ENCODE assay signal across 8 mouse cellular contexts in the genomic region with DNA sequence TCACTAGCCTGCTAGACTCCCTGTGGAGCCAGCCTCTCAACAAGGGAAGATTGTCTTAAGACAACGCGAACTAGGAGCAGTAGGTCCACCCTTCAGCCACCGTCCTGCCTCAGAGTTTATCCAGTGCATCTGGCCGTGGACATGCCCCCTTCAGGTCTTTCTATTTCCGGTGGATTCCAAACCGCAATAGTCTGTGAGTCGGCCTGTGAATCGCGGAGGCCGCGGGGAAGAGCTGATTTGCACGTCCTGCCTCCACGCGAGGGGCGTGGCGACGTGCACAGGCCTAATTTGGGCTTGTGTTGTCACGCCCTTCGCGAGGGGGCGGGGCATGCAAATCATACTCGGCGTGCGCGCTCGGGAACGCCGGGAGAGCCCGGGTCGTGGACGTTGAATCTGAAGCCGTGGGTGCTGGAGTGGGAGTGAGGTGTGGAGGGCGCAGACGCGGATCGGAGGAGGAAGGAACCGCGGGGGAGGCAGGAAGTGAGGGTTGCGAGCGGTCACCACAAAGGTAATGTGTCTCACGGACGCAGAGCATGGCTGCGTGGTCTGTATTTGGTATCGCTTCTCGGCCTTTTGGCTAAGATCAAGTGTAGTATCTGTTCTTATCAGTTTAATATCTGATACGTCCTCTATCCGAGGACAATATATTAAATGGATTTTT. TPM values are rescaled to one million over a fixed set of nuclear protein-coding genes. Genes with fewer than 3 reads are reported as not detected.
DNase-seq lines count a peak whose midpoint lies in the region; ATAC-seq lines count a peak whose summit lies in the region.

No protein-coding gene starts in this region.

- WGBS in hindbrain, embryonic 11.5 days: under 1% methylated on average over 45 of the region's 47 CpGs

- no peaks in the 10 kb centered on the region for H3K27me3 ChIP-seq in hindbrain, embryonic 11.5 days (ENCODE audit: control insufficient read depth, insufficient read depth, low read length)

- H3K9ac ChIP-seq in hindbrain, embryonic 11.5 days (ENCODE audit: low read depth, low read length): peak overlapping the region; percentile 91

- peak overlapping the region; percentile 92 for H3K27ac ChIP-seq in hindbrain, embryonic 11.5 days (ENCODE audit: low read depth, low read length)

- DNase-seq in MEL-GATA-1-ER (ENCODE audit: extremely low read depth, low read depth): peak; percentile 89
- peak; percentile 97 for DNase-seq in cerebellum, adult 8-10 months
- peak; percentile 97 for DNase-seq in hindbrain, embryonic 11.5 days (ENCODE audit: low spot score)
- peak; percentile 95 to 97 for DNase-seq in layer of hippocampus, postnatal 10 days (ENCODE audit: low spot score in 2 of 2)
- peak; percentile 97 for DNase-seq in lung, postnatal 10 days
- DNase-seq in ovary, postnatal 36 days (ENCODE audit: low spot score): peak; percentile 96
- DNase-seq in thymus, postnatal 25 days: peak; percentile 95

- no peaks in the 10 kb centered on the region for H3K4me1 ChIP-seq in hindbrain, embryonic 11.5 days (replicated peaks; ENCODE audit: control insufficient read depth, insufficient read depth, low read length)

- no peaks in the 10 kb centered on the region for H3K36me3 ChIP-seq in hindbrain, embryonic 11.5 days (ENCODE audit: control insufficient read depth, insufficient read depth, low read length)

- peak overlapping the region; percentile 29 for H3K4me3 ChIP-seq in hindbrain, embryonic 11.5 days (ENCODE audit: low read depth, low read length)

- H3K9me3 ChIP-seq in hindbrain, embryonic 11.5 days (ENCODE audit: control insufficient read depth, low read length): no peaks in the 10 kb centered on the region

- peak overlapping the region; percentile 49 for H3K4me2 ChIP-seq in hindbrain, embryonic 11.5 days (replicated peaks; ENCODE audit: low read depth, low read length)

- ATAC-seq in frontal cortex, adult (ENCODE audit: low TSS enrichment): peak; percentile 96
- ATAC-seq in hindbrain, embryonic 11.5 days (ENCODE audit: low FRiP score): peak; percentile 96

RNA-seq across cellular contexts. Expression of a gene that starts 31.7 kb away (rescaled TPM):
- 15.6 and 24.1 TPM in 2 replicates for polyA plus RNA-seq in hindbrain, embryonic 11.5 days (2014; fragmentation: Nextera tagmentation; extraction: Ambion mirVana)
- total RNA-seq in layer of hippocampus, postnatal 10 days (2021): 1 to 10 TPM; 1.3 to 1.7 TPM

RNA-seq across cellular contexts. Expression of a gene that starts 40.3 kb away (rescaled TPM):
- 14.0 and 16.4 TPM in 2 replicates for polyA plus RNA-seq in hindbrain, embryonic 11.5 days (2014; fragmentation: Nextera tagmentation; extraction: Ambion mirVana)
- 1 to 10 TPM; 4.8 to 6.4 TPM for total RNA-seq in layer of hippocampus, postnatal 10 days (2021)

RNA-seq across cellular contexts. Expression of a gene that starts 40.4 kb away (rescaled TPM):
- 25.5 TPM in 2 replicates for polyA plus RNA-seq in hindbrain, embryonic 11.5 days (2014; fragmentation: Nextera tagmentation; extraction: Ambion mirVana)
- 10 to 100 TPM; 35.5 to 41.4 TPM for total RNA-seq in layer of hippocampus, postnatal 10 days (2021)

Comparison
In these comparisons a context has a peak if more than half of its experiments do, and no peak if none do; other contexts are left out.
1. Peak in every context shown above with its lines: DNase-seq, ATAC-seq, H3K4me3 ChIP-seq and H3K27ac ChIP-seq.